Mouse (Mus musculus): ENCODE data around the gene Hoxa6.

DNA sequence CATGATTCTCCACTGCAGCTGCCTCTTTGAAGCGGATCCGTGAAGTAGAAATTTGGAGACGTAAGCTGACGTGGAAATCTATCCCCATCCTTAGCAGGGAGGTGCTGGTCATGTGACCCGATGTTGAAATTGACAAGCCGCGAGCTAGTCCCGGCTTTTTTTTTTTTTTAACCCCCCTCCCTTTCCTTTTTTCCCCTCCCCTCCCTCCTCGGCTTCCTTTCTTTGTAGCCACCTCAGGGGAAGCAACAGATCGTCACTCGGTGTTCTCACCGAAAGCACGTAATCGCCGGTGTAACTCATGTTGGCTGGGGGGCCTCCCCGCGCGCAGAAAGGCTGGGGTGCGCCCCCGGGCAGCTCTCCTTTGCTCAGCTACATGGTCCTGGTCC is 37.2 kb upstream of the Hoxa6 start, which contains the start of gene Hoxa11:
- TF ChIP-seq POLR2A (IDR thresholded peaks at IDR 0.05; ENCODE audit: control insufficient read depth in 1 of 2, insufficient read depth in 1 of 2, low read depth in 1 of 2, low read length in 2 of 2, poor library complexity in 1 of 2) (no peak), CTCF (IDR thresholded peaks at IDR 0.05 in 2 of 3, conservative IDR thresholded peaks at IDR 0.05 in 1 of 3; ENCODE audit: control insufficient read depth in 1 of 3, insufficient read depth in 1 of 3, low read depth in 2 of 3, low read length in 3 of 3, poor library complexity in 1 of 3, severe bottlenecking in 1 of 3) (no peak), TCF12 (IDR thresholded peaks at IDR 0.05; ENCODE audit: low read depth, low read length) (no peak), JUND (IDR thresholded peaks at IDR 0.05; ENCODE audit: low read depth, low read length) (no peak), GATA1 (IDR thresholded peaks at IDR 0.05; ENCODE audit: low read depth, low read length) (no peak)

Measured in MEL (cell line).